Mouse (Mus musculus): ENCODE measurements around the gene Lrrc4.

Lrrc4 gene

DNA sequence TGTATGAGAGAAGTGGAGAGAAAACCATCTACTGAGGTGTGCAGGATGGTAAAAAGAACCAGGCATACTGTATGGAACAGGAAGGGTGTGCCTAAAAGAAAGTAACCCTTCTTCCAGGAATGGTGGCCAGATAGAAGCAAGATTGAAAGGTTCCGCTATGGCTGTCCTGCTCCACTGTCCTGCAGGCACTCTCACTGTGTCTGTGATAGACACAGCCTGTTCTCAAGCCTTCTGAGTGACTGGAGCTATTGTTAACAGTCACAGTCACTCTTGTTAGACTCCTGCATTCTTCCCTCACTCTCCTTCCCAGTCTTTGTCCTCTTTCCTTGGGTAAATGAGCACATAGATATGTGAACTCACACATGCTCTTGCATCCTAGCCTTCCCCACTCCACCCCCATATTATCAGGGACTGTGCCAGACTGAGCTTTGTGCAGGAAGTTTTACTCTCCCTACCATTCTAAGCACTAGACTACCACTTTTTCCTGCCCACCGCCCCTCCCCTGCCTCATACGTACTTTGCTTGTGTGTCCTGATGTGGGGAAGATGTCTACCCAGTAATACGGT, 48.4 kb downstream of the Lrrc4 start:
- DNase-seq (ENCODE audit: extremely low spot score, low read depth, low spot score) = no peak

DNA sequence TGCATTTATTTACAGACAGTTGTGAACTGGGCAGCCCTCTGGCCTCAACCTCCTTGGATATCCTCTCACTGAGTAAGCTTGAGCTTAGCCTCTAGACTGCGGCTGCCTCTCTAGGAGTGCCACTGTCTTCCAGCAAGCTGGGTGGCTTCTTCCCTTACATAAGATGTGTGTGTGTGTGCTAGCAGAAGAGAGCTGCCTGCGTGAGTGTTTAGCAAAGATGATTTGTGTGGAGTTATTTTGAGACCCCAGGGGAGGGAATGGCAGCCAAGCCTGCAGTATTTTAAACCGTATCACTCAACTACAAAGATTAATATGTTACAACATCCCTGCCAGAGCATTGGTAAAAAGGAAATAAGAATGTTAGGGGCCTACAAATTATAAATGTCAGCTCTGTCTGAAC, 49.9 kb downstream of the Lrrc4 start:
- no peak for DNase-seq (ENCODE audit: extremely low spot score, low read depth, low spot score)

DNA sequence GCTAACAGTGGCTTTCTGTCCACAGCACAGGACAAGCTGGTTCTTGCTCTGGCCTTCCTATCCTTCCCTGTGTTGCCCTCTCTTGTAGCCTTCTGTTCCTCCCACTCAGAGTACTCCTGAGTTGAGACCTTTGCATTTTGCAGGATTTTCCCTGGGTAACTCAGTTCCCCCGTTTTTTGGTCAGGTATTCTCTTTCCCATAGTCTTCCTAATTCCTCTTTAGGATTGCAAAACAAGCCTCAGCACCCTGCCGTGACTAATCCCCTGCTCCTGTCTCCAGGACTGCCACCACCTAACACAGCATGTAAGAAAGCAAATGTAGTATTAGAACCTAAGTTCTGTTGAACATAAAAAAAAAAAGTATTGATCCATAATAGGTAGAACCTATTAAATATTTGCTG, 60.2 kb downstream of the Lrrc4 start:
- DNase-seq (ENCODE audit: extremely low spot score, low read depth, low spot score) = no peak

DNA sequence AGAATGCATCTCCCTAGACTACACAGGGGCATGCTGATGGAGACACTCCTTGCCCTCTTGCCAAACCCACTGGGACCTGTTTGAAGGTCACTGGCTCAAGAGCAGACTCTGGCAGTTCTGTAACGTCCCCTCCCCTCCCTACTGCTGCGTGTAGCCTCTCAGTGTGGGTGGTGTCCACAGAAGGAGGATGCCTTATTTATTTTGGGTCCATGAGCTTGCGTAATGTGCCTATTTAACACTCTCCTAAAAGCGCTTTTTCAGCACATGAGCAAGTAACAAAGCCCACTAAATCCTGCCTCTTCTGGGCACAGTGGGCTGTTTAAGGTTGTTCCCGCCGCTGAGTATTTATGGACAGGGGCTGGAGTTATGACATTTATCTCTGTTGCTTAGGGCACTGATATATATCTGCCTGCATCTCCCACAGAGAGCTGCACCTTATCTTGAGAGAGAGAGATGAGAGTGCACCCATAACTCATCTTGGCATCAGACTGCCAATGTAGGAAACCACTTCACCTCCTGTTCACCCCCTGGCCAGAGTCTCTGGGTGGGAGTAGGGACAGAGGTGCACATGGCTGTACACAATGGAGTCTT, 63.6 kb downstream of the Lrrc4 start:
- no peak for DNase-seq (ENCODE audit: extremely low spot score, low read depth, low spot score)

DNA sequence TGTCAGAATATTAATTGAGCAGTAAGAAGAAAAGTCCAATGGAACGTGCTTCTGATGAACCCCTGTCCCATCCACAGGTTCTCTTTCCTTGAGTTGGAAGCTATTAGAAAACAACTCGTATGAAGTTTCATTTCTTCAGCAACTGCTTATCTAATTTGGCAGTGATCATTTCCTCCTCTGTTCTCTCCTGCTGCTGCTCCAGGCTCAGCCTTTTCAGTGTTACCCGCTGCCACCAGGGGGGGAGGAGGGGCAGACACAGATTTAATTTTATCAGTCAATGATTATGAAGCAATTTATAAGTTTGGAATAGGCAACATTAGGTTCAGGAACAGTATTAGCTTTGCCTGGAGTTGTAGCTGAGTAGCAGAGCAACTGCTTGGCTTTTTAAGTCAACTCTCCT, 64.9 kb downstream of the Lrrc4 start:
- no peak for DNase-seq (ENCODE audit: extremely low spot score, low read depth, low spot score)

GRCm38 (mm10) chr6:28762132-28762775, 69.3 kb downstream of the Lrrc4 start:
- DNase-seq (ENCODE audit: extremely low spot score, low read depth, low spot score) = no peak

DNA sequence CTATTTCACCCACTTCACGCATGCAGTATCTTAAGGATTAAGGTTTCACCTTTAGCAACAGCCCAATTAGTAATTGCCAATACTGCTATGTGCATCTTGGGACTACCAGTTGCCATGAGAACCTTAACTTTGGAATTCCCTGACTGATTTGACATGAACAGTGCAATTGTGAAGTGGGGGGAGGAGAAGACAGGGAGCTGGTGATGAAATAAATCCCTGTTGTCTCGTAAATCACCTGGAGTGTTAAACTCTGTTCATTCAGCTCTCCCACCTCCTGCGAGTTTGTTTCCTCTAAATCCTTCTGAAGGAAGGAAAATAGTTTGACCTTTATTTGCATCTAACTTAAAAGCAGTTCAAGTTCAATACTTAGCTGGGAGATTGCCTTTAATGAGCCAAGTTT, 69.8 kb downstream of the Lrrc4 start:
- DNase-seq (ENCODE audit: extremely low spot score, low read depth, low spot score) = peak; percentile 47

DNA sequence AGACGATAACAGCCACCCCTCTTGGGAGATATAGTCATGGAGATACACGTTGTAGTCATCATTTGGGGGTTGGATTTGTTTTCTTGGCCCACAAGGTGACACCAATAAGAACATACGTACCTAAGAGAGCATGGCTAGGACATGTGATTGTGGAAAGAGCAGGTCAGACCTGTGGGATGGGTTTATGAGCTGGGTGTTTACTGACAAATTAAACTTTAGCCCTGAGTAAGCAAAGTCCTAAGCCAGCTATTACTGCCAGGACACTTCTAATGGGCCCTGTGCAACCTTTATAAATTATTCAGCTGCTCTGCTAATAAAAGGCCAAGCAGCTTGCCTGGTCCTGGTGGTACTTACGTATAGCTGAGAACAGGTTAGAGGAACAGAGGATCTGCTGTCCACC, 73.3 kb downstream of the Lrrc4 start:
- no peak for DNase-seq (ENCODE audit: extremely low spot score, low read depth, low spot score)

GRCm38 (mm10) chr6:28756306-28757018, 75.1 kb downstream of the Lrrc4 start:
- DNase-seq (ENCODE audit: extremely low spot score, low read depth, low spot score) = no peak

DNA sequence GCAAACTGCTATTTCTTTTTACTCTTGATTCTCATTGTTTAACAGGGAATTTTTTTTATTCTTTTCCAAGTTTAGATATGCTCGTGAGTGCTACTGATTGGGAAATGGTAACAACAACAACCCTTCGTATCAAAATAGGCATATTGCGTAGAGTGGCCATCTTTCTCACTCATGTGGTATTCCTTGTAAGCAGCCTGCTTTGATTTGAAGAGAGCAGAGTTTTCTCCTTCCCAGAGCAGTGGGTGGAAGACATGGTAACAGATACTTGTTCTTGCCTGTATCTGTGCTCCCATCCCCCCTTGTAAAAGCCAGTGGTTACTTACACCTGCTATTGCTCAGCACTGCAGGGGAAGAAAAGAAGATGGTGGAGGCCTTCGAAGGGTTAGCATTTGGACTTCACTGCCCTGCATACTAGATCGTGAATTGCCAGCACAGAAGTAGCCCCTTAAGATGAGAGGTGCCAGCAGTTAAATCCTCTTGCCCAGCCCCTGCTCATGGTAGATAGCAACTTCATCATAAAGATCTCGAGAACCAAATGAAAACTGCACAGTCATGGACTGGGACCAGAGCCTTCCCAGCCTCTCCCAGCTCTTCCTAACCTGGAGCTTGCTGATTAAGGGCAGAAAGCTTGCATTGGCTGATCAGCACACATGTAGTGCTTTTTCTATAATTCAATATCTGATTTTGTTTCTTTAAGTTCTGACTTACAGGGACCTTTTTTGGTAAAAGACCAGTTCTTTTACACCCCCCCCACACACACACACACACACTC, 77.2 kb downstream of the Lrrc4 start:
- DNase-seq (ENCODE audit: extremely low spot score, low read depth, low spot score) = no peak

DNA sequence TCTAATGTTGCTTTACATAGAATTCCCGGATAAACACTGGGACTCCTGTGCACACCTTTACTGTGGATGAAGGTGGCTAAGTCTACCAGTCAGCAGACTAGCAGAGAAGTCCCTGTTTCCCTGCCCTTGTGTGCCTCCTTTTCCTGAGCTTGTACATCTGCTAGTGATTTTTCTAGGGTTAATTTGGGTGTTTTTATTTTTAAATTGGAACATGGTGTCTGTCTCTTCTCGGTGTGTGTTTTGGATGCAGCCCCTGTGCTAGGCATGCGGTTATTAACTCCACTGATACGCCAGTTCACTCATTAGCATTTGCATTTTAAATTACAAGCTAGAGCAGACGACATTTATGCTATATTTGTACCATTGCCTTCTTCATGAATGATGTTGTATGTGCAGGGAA, 77.9 kb downstream of the Lrrc4 start:
- DNase-seq (ENCODE audit: extremely low spot score, low read depth, low spot score) = no peak

GRCm38 (mm10) chr6:28753217-28753616, 78.3 kb downstream of the Lrrc4 start:
- DNase-seq (ENCODE audit: extremely low spot score, low read depth, low spot score) = no peak

GRCm38 (mm10) chr6:28751186-28751585, 80.4 kb downstream of the Lrrc4 start:
- no peak for DNase-seq (ENCODE audit: extremely low spot score, low read depth, low spot score)

GRCm38 (mm10) chr6:28749224-28749623, 82.3 kb downstream of the Lrrc4 start:
- no peak for DNase-seq (ENCODE audit: extremely low spot score, low read depth, low spot score)

DNA sequence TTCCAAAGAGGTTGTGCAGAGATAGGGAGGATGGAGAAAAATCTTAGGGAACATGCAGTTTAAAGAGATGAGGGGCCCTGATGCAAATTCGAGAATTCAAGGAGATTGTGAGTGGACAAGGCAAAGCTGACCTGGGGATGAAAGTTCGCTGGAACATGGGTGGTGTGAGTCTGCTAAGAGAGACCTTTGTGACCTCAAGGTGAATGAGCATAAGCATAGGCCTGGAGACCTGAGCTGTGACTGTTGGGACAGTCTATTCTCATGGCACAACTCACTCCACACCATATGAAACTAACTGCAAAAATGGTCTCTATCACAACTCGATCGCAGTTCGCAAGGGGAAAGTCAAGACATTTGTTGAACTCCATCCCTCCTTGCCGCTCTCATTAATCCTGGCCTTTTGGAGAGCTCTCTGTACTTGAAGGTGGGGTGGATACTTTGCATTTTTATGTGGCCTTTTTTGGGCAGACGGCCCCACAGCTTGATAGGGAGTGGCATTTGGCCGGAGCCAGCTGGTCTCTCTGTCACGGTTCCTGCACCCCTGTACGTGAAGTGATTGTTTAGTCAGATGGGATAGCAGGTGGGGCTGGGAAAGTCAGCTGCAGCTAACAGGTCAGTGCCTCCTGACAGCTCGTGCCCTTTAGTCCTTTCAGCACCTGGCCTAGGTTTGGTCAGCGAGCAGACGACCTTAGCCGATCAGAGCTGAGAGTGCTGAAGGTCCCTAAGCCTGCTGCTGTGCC, 83.4 kb downstream of the Lrrc4 start:
- no peak for DNase-seq (ENCODE audit: extremely low spot score, low read depth, low spot score)

- DNase-seq (ENCODE audit: extremely low spot score, low read depth, low spot score) = no peak
Observed at GRCm38 (mm10) chr6:28747025-28747424, 84.5 kb downstream of the Lrrc4 start.

GRCm38 (mm10) chr6:28745864-28746263, 85.7 kb downstream of the Lrrc4 start:
- no peak for DNase-seq (ENCODE audit: extremely low spot score, low read depth, low spot score)

DNA sequence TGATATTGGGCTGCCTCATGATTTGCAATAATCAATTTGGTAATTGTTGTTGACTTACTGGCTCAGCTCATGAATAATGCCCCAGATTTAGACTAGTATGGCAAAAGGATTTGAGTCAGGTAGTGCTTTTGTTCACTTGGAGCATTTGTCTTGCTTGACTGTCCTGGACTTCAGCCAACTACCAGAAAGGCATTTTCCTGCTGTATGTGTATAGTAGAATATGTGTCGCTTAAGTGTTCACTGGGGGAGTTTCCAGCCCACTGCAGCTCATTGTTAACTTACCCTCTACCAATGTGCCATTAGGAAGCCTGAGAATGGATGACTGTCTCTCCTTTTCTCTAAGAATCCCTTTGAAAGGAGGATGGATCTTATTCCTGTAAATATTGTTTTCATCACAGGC, 88.0 kb downstream of the Lrrc4 start:
- DNase-seq (ENCODE audit: extremely low spot score, low read depth, low spot score) = no peak

- DNase-seq (ENCODE audit: extremely low spot score, low read depth, low spot score) = no peak
Observed at GRCm38 (mm10) chr6:28737601-28738000, 93.9 kb downstream of the Lrrc4 start.

DNA sequence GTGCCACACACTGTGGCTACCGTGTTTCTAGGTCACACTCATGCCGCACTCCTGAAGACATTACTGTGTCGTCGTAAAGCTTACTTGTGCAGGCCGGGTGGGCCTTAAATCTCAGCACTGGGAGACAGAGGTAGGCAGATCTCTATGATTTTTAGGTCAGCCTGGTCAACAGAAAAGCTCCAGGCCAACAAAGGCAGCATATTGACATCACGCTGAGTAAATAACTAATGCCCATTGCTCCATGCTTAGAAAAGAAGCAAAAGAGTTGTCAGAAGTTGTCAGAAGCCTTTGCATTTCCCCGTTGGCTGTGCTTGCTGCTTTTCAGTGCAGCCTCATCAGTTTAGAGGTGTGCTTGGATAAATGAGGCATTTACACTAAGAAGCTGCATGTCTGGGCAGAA, 94.9 kb downstream of the Lrrc4 start:
- no peak for DNase-seq (ENCODE audit: extremely low spot score, low read depth, low spot score)

DNA sequence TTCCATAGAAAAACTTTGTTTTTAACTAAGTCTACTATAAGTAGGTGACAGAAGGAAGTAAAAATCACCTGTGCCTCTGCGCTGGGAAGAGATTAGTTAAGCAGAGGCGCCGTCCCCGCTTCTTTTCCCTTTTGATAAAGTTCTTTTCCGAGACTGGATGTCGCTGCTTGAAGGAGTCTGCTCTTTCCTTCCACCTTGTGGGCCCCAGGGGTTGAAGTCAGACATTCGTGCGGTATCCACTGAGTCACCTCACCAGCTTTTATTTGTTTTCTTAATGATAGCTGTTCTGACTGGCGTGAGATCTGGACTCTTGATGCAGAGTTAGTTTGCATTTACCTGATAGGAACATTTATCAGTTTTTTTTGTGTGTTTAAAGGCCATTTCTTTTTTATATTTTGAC, 96.4 kb downstream of the Lrrc4 start:
- DNase-seq (ENCODE audit: extremely low spot score, low read depth, low spot score) = no peak

All from hindlimb bud, embryonic 11.5 days (tissue).